Mouse (Mus musculus): ENCODE measurements around the gene Ptprh. TPM values are rescaled to one million over a fixed set of nuclear protein-coding genes. Genes with fewer than 3 reads are reported as not detected.
A peak's percentile ranks its signal among the peaks of the same experiment; 100 is the strongest.
"Not testable (repeated sequence)": the region's sequence is repeated elsewhere in the genome, so short reads cannot be mapped to it uniquely, and the experiment has no call there.

Ptprh gene
- total RNA-seq, 2 experiments from 2014 or later = 0.96 to 1.7 TPM

GRCm38 (mm10) chr7:4611921-4612341, 8.1 kb upstream of the Ptprh start:
- ATAC-seq (replicated peaks; ENCODE audit: low FRiP score, poor library complexity, severe bottlenecking) = no peak; the same call in 1 of the 2 replicates

GRCm38 (mm10) chr7:4611511-4611910, 7.7 kb upstream of the Ptprh start:
- no peak for ATAC-seq (replicated peaks; ENCODE audit: low FRiP score, poor library complexity, severe bottlenecking)

- no peak for ATAC-seq (replicated peaks; ENCODE audit: low FRiP score, poor library complexity, severe bottlenecking)
Measured at GRCm38 (mm10) chr7:4608002-4608401, 4.2 kb upstream of the Ptprh start.

- ATAC-seq (replicated peaks; ENCODE audit: low FRiP score, poor library complexity, severe bottlenecking) = no peak
Measured at GRCm38 (mm10) chr7:4602969-4603368, 872 bp downstream of the Ptprh start.

- not testable (repeated sequence) for ATAC-seq (replicated peaks; ENCODE audit: low FRiP score, poor library complexity, severe bottlenecking)
Measured at GRCm38 (mm10) chr7:4597046-4597445, 6.8 kb downstream of the Ptprh start.

DNA sequence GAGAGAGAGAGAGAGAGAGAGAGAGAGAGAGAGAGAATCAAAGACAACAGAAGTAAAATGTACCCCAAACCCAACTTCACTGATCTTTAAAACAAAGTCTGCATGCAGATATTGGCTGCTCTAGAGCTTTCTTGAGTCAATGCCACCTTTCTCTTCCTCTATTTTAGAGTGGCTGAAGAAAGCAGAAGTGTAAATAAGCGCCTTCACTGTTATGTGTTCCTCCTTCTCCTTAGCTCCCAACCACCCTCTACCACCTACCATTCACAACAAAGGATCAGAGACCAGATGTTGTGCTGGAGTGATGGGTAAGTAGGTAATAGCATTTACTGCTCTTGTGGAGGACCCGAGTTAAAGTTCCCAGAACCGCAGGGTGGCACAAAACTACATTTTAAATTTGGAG, 22.4 kb downstream of the Ptprh start:
- ATAC-seq (replicated peaks; ENCODE audit: low FRiP score, poor library complexity, severe bottlenecking) = not testable (repeated sequence)

- ATAC-seq (replicated peaks; ENCODE audit: low FRiP score, poor library complexity, severe bottlenecking) = not testable (repeated sequence)
Measured at GRCm38 (mm10) chr7:4572361-4572760, 31.5 kb downstream of the Ptprh start.

- ATAC-seq (replicated peaks; ENCODE audit: low FRiP score, poor library complexity, severe bottlenecking) = no peak
Measured at GRCm38 (mm10) chr7:4562660-4563059, 41.2 kb downstream of the Ptprh start.

DNA sequence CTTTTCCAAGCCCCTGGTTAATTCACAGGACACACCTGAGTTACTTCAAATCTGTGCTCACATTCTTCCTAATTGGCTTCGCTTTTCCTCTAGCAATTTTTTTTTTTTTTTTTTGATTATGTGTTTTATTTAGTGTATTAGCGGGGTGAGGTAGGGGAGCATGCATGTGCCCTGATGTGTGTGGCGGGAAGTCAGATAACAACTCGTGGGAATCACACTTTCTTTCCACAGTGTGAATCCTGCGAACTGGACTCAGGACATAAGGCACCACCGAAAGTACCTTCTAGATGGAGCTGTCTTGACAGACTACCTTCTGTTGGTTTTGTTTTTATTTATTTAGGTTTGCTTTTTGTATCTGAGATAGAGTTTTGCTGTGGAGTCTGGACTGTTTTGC, 46.7 kb downstream of the Ptprh start:
- no peak; the same call in 1 of the 2 replicates for ATAC-seq (replicated peaks; ENCODE audit: low FRiP score, poor library complexity, severe bottlenecking)

- ATAC-seq (replicated peaks; ENCODE audit: low FRiP score, poor library complexity, severe bottlenecking) = peak; percentile 96
Measured at GRCm38 (mm10) chr7:4556256-4557166, 47.3 kb downstream of the Ptprh start.

- ATAC-seq (replicated peaks; ENCODE audit: low FRiP score, poor library complexity, severe bottlenecking) = no peak
Measured at GRCm38 (mm10) chr7:4547221-4547641, 56.6 kb downstream of the Ptprh start, which contains the start of gene Syt5. Gene Syt5 (minus strand): TSS chr7:4547541.

DNA sequence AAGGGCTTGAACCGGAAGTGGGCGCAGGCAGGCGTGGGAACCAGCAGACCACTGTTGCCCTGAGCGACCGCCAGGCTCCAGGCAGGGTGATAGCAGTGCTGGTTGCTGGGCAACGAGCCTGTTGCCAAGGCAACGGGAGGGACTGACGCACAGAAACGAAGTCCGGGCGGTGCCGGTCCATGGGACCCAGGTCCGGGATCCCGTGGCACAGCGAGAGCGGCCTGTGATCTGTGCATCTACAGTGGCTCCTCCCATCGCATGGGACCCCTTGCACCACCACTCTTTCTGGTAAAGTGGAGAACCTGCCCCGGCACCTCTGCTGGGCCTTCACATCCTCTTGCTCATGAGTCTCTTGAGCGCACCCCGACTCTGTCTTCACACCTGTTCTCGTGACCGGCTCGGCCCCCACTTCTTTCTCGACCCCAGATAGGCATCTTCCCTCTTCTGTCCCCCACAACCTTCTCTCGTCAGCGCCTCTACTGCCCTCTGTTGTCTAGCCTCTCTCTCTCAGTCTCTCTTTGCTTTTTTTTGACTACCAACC, 57.2 kb downstream of the Ptprh start:
- peak; percentile 36; the same call in 1 of the 2 replicates for ATAC-seq (replicated peaks; ENCODE audit: low FRiP score, poor library complexity, severe bottlenecking)

DNA sequence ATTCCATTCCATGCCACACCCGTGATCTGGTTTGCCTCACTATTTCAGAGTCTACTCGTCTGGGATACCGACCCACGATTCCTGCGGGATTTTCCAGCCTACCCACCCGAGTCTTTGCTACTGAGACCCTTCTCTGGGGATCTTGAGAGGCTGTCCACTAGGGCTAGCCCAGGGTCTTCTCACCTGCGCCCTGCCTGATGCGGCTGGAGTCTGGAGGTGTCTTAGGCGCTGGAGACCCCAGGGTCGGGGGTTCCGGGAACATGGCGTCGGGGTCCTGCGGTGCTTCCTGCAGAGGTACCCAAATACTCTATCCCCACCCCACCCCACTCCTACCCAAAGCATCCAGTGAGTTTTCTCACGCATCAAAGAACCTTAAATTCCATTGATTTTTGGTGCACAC, 57.8 kb downstream of the Ptprh start:
- ATAC-seq (replicated peaks; ENCODE audit: low FRiP score, poor library complexity, severe bottlenecking) = no peak

- ATAC-seq (replicated peaks; ENCODE audit: low FRiP score, poor library complexity, severe bottlenecking) = peak; percentile 64; the same call in 1 of the 2 replicates
Measured at GRCm38 (mm10) chr7:4542013-4542412, 61.8 kb downstream of the Ptprh start.

- ATAC-seq (replicated peaks; ENCODE audit: low FRiP score, poor library complexity, severe bottlenecking) = no peak
Measured at GRCm38 (mm10) chr7:4541344-4541743, 62.5 kb downstream of the Ptprh start.

DNA sequence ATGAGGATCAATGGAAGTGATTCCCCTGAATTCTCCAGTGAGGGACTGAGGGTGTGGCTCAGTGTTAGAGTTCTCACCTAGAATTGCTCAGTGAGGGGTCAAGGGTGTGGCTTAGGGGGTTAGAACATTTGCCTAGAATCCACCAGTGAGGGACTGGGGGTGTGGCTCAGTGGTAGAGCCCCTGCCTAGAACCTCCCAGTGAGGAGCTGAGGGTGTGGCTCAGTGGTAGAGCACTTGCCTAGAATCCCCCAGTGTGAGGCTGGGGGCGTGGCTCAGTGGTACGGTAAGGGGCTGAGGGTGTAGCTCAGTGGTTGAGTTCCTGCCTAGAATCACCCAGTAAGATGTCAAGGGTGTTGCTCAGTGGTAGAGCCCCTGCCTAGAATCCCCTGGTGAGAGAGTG, 64.8 kb downstream of the Ptprh start:
- ATAC-seq (replicated peaks; ENCODE audit: low FRiP score, poor library complexity, severe bottlenecking) = no peak

GRCm38 (mm10) chr7:4537181-4537580, 66.7 kb downstream of the Ptprh start:
- no peak for ATAC-seq (replicated peaks; ENCODE audit: low FRiP score, poor library complexity, severe bottlenecking)

- ATAC-seq (replicated peaks; ENCODE audit: low FRiP score, poor library complexity, severe bottlenecking) = no peak
Measured at GRCm38 (mm10) chr7:4536369-4536768, 67.5 kb downstream of the Ptprh start.

GRCm38 (mm10) chr7:4532005-4532729, 71.7 kb downstream of the Ptprh start, which contains the start of gene Dnaaf3:
Gene Dnaaf3 (minus strand): TSS chr7:4532453.
- ATAC-seq (replicated peaks; ENCODE audit: low FRiP score, poor library complexity, severe bottlenecking) = no peak

DNA sequence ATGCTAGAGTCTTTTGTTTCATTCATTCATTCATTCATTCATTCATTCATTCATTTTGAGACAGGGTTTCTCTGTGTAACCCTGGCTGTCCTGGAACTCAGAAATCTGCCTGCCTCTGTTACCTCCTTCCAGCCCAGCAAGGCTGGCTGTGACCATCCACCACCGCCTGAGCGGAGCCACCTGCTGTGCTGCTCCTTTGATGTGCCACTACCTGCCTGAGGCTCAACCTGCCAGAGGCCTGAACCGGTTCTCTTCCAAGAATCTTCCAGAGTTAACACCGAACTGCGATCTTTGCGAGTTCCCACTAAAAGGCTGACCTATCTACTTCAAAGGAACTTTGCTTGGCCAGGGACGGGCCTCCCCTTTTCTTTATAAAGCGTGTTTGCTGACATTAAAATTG, 73.7 kb downstream of the Ptprh start:
- ATAC-seq (replicated peaks; ENCODE audit: low FRiP score, poor library complexity, severe bottlenecking) = not testable (repeated sequence)

All from erythroblast, adult 5-6 weeks (primary cell).